Mouse (Mus musculus) MEL (cell line): Measurements from ENCODE around the gene Ppp1r12a.

ENCODE experiments used
- BHLHE40 ChIP-seq: IDR thresholded peaks from 2 replicates; pipeline ENCODE4 v1.6.1; 2012; ENCODE audit warnings: low read depth, mild to moderate bottlenecking, inconsistent platforms, low read length, improper control_type of control experiment, borderline replicate concordance
- CTCF ChIP-seq, 3 experiments: IDR thresholded peaks in 2 of 3; conservative IDR thresholded peaks in 1 of 3; 2 replicates each; pipeline ENCODE4 v1.5.1; 2011 to 2012; ENCODE audit warnings: low read length in 3 of 3, low read depth in 2 of 3, mild to moderate bottlenecking in 2 of 3, improper control_type of control experiment in 1 of 3, inconsistent platforms in 1 of 3, mixed read lengths in 1 of 3, moderate library complexity in 1 of 3; ENCODE audit not compliant: control insufficient read depth in 1 of 3, insufficient read depth in 1 of 3, poor library complexity in 1 of 3, severe bottlenecking in 1 of 3
- GABPA ChIP-seq: IDR thresholded peaks from 2 replicates; pipeline ENCODE4 v1.6.1; 2012; ENCODE audit warnings: low read depth, mild to moderate bottlenecking, inconsistent platforms, low read length, improper control_type of control experiment, moderate library complexity
- GATA1 ChIP-seq: IDR thresholded peaks from 2 replicates; pipeline ENCODE4 v1.6.1; 2011; ENCODE audit warnings: low read depth, low read length, improper control_type of control experiment
- JUND ChIP-seq: IDR thresholded peaks from 2 replicates; pipeline ENCODE4 v1.6.1; 2011; ENCODE audit warnings: low read depth, mild to moderate bottlenecking, improper control_type of control experiment, low read length
- MAFK ChIP-seq: IDR thresholded peaks from 2 replicates; pipeline ENCODE4 v1.6.1; 2011; ENCODE audit warnings: low read depth, mild to moderate bottlenecking, low read length, improper control_type of control experiment, borderline replicate concordance
- MAX ChIP-seq: IDR thresholded peaks from 2 replicates; pipeline ENCODE4 v1.6.1; 2011; ENCODE audit warnings: low read length, improper control_type of control experiment
- MAZ ChIP-seq: IDR thresholded peaks from 2 replicates; pipeline ENCODE4 v1.6.1; 2012; ENCODE audit warnings: low read depth, mild to moderate bottlenecking, inconsistent platforms, low read length, improper control_type of control experiment
- POLR2A ChIP-seq, 2 experiments: IDR thresholded peaks; 2 replicates each; pipeline ENCODE4 v1.6.1; 2011 to 2012; ENCODE audit warnings: low read length in 2 of 2, mild to moderate bottlenecking in 2 of 2, control low read depth in 1 of 2, improper control_type of control experiment in 1 of 2, low read depth in 1 of 2, moderate library complexity in 1 of 2; ENCODE audit not compliant: control insufficient read depth in 1 of 2, insufficient read depth in 1 of 2, poor library complexity in 1 of 2
- POLR2AphosphoS2 ChIP-seq: IDR thresholded peaks from 2 replicates; pipeline ENCODE4 v1.6.1; 2011; ENCODE audit warnings: low read length, improper control_type of control experiment
- RCOR1 ChIP-seq: IDR thresholded peaks from 2 replicates; pipeline ENCODE4 v1.6.1; 2012; ENCODE audit warnings: low read depth, mild to moderate bottlenecking, inconsistent platforms, low read length, improper control_type of control experiment
- USF1 ChIP-seq: IDR thresholded peaks from 2 replicates; pipeline ENCODE4 v1.6.1; 2014; ENCODE audit warnings: low read depth, mild to moderate bottlenecking, inconsistent platforms, low read length, improper control_type of control experiment, moderate library complexity
- ZKSCAN1 ChIP-seq: IDR thresholded peaks from 2 replicates; pipeline ENCODE4 v1.6.1; 2012; ENCODE audit warnings: low read depth, mild to moderate bottlenecking, inconsistent platforms, low read length, improper control_type of control experiment, moderate library complexity
- ZNF384 ChIP-seq: IDR thresholded peaks from 2 replicates; pipeline ENCODE4 v1.6.1; 2012; ENCODE audit warnings: low read depth, mild to moderate bottlenecking, inconsistent platforms, low read length, improper control_type of control experiment

DNA sequence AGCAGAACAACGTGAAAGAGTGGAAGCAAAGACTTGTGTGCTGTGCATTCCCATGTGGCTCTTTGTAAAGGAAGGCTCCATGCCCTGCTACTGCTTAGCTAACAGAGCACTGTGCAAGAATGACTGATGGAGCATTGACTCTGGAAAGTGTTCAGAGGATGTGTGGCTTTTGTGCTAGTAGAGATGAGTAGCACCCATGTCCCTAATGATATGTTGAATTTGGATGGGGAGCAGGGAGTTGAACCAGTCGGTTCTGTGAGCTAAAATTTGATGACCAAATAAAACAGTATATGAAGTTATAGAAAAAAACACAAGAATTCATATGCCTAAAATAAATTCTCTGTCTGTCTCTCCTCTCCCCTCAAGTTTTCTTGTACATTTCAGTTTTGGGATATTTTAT lies 13.9 kb downstream of the Ppp1r12a start:
- TF ChIP-seq CTCF (IDR thresholded peaks at IDR 0.05 in 2 of 3, conservative IDR thresholded peaks at IDR 0.05 in 1 of 3; ENCODE audit: control insufficient read depth in 1 of 3, insufficient read depth in 1 of 3, low read depth in 2 of 3, low read length in 3 of 3, poor library complexity in 1 of 3, severe bottlenecking in 1 of 3), result no peak
- no peak for TF ChIP-seq RCOR1
- no peak for TF ChIP-seq POLR2A (IDR thresholded peaks at IDR 0.05; ENCODE audit: control insufficient read depth in 1 of 2, insufficient read depth in 1 of 2, low read depth in 1 of 2, low read length in 2 of 2, poor library complexity in 1 of 2)
- no peak for TF ChIP-seq GABPA
- TF ChIP-seq BHLHE40, result no peak
- TF ChIP-seq MAZ, result no peak
- no peak for TF ChIP-seq MAFK
- TF ChIP-seq ZKSCAN1, result no peak
- no peak for TF ChIP-seq USF1
- no peak for TF ChIP-seq JUND
- no peak for TF ChIP-seq MAX
- TF ChIP-seq ZNF384, result no peak
- TF ChIP-seq POLR2AphosphoS2, result no peak
- no peak for TF ChIP-seq GATA1
